Mouse (Mus musculus) urinary bladder, postnatal 4 days (tissue): ENCODE data around the gene Olfr1358.
"Not testable (repeated sequence)": the region's sequence is repeated elsewhere in the genome, so short reads cannot be mapped to it uniquely, and the experiment has no call there.

Experiments used
- DNase-seq, 2 experiments: peaks; one replicate each; pipeline ENCODE4 v3.0.0; 2021 to 2022; ENCODE audit warnings: low spot score in 2 of 2

Olfr1358 gene

DNA sequence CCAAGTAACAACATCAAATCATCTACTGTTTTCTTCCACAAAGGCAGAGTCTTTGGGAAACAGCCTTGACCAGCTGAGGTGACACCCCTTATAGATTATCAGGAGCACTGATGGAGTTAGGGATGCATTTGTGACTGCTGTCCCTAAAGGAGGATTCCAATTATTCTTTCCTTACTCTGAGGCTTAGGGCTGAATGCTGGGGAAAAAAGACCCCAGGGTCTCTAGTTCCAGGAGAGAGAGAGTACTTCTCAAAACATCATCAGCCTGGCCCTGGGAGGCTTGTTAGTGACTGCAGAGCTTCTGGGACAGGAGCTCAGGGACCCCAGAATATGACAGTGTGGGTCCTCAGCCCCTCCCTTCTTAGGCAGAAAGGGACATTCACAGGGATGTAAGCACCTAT, at the start of gene Olfr1358:
TSS of gene Olfr1358 (plus strand) at position 301 of the 400 bp plus-strand sequence.
- DNase-seq, result no peak

DNA sequence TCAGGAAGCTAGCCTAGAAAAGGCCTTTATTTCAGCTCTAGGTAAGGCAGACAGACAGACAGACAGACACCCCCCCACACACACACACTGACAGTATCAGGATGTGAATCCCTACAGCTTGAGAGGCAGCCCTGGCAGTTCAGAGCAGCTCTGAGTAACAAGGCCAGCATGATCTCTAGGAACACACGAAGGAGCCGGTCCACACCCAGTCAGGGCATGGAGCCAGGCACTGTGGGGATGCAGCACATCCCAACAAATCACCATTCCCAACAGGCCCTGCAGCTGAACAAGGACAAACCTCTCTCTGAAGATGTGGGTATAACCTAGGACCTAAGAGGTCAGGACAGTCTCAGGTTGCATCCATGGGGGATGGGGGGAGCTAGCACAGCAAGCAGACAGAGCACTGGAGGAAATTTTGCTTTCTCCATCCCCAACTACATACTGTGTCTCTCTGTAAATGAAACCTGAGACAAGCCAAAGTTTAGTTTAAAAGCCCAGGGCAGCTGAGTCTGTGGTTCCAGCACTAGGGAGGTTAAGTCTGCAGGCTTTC, 49.4 kb upstream of the Olfr1358 start:
- peak in 1 of 2 experiments; percentile 54 for DNase-seq

DNA sequence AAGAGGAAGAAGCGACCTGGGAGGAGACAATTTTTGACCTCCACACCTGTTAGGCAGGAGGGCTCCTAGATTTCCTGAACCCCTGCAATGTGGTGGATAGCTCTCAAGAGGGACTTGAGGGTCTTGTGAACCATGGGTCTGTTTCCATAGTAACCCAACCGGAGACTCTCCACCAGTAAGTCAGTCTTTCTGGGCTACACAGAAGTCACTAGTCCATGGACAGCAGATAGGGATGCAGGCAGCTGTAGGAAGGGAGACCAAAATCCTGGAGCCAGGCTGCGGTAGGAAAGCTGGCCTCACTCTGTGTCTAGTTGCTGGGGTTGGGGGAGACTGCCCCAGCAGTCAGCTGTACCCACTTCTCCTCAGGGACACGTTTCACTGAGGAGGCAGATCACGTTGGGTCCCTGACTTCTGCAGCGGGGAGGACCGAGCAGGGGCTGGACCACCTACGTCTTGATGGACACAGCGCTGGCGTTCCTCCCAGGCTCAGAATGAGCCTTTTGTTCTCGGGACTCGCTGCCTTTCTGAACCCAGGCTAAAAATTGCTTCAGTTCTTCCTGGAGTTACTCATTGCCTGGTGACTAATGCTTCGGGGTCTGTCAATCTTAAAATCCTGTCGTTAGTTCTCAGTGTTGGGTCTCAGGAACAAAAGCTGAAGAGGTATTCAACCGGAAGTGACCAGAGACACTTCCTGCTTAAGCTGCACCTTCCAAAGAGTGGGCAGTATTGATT, 46.5 kb upstream of the Olfr1358 start:
- DNase-seq, result no peak

DNA sequence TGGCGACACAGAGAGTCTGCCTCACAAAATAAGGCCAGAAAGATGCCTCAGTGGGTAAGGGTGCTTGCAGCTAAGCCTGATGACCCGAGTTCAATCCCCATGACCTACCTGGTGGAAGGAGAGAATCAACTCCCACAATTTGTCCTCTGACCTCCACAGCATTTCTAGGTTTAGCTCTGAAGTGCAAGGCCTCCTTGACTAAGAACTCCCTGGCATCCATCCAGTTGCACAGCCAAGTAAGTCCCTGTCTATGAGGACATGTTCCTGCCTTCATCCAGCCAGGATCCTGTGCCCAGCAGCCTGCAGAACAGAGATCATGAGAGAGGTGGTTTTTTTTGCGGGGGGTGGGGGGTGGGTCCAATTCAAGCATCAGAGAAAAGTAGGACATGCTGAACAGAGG, 45.2 kb upstream of the Olfr1358 start:
- no peak for DNase-seq

DNA sequence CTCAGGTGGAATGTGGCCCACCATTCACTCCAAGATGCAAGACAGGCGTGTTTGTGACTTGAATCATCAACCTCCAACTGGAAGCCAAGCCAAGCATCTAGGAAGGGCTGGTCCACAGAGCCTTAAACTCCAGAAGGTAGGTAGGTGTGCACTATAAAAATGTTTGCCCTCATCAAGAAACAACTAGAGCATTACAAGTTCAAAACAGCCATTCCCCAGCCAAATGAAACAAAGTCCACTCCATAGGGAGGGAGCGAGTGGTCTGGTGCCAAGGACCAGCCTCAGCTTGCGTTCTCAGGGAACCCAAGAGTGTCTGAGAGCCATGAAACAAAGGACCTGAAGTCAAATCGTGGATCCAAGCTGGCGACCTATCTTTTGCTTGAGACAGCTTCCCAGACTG, 43.8 kb upstream of the Olfr1358 start:
- no peak for DNase-seq

DNA sequence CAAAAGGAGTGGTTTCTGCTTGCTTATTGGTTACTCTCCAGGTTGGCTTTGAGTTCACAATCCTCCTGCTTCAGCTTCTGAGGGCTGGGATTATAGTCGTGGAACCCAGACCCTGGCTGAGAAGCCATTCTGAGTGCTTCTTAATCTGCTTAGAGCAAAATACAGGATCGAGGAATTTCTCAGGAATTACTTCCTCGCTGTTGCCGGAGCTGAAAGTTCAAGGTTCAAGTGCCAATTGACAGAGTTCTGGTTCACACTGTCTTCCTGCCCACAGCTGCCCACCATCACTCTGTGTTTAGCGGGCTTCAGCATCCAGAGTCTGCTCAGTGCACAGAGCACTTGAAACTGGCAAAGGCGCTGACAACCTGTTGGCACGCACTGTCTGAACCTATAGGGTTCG, 42.5 kb upstream of the Olfr1358 start:
- no peak for DNase-seq

DNA sequence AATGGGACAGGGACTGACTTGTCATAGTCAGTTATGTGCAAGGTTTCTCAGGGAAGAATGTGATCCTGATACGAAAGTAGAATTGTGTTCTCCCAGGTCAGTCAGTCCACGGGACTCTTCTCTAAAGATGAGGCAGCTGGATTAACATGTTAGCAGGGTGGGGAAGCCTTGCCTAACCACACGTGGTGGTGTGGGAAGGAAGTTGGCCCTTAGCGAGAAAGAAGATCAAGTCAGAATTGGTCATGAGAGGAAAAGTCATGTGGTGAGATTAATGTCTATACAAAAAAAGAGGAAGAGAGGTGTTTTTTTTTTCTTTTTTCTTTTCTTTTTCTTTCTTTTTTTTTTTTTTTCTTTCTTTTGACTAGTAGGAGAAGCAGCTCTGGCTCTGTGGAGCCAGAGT, 40.4 kb upstream of the Olfr1358 start:
- DNase-seq, result no peak

DNA sequence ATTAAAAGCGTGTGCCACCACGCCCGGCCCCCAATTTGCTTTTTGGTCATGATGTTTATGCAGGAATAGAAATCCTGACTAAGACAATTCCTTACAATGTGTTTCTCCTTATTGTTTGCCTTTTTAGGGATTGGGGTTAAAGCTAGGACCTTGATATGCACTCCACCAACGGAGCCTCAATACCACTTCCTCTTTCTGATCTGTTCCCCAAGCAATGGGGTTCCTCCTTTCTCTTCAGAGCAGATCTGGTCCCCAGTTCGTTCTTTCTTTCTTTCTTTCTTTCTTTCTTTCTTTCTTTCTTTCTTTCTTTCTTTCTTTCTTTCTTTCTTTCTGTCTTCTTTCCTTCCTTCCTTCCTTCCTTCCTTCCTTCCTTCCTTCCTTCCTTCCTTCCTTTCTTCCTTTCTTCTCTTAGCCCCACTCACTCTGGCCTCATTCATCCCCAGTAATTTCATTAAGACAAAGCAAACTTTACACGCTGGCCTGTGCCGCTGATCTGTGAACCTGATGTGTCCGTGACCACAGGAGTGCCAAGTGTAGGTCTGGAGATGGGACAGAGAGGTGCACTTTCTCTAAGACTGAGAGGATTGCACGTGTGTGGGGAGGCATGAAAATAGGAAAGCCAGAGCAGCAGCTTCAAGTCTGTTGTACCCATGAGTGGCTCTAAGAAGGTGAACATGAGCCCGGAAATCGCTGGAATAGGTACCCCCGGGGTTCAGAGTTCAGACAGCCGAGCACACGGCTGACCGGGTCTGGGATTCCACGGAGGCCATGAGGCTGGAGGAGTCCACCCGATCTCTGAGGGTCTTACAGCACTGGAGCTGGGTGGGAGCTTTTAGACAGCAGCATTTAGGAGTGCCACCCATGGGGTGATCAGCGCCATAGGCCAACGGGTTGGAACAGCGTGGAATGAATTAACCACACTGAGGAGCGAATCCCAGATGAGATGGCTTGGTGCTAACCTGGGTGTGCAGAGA, 36.0 kb upstream of the Olfr1358 start:
- DNase-seq, result no peak

DNA sequence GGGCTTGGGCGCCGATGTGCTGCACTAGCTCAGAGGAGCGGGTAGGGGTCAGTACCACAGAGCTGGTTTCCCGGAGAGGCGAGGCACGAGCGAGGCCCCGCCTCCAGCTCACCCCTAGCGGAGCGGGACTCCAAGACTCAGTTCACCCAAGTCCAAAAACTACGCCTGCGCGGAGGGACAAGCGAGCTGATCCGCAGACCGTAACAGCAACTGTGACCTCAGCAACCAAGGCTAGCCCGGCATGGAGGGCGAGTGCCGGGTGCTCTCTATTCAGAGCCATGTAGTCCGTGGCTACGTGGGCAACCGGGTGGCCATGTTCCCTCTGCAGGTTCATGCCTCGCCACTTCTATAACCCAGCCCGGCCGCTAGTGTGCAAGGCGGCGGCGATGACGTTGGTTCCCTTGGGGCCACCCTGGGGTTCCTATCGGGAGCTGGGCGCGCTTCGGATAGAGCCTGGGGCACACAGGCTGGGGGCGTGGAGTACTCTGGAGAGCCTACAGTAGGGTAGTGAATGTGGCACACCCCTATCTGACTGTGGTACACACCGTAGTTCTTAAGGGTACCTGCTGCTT, 35.2 kb upstream of the Olfr1358 start:
- peak in 1 of 2 experiments; percentile 31 for DNase-seq

DNA sequence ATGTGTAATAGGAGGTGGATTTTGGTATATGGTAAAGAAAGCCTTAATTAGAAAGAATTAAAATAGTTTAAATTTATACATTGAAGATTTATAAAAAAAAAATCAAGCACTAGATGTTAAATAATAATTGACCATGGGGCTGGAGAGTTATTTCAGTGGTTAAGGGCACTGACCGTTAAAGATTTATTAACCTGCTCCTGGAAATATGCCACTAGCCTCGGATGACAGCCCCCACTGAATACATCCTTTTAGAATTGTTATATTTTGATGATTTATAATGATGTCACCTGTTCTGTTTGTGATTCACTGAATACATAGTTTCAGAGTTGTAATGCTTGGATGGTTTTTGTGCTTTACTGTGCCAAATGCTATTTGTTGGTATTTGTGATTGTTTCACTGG, 31.9 kb upstream of the Olfr1358 start:
- DNase-seq, result not testable (repeated sequence)

DNA sequence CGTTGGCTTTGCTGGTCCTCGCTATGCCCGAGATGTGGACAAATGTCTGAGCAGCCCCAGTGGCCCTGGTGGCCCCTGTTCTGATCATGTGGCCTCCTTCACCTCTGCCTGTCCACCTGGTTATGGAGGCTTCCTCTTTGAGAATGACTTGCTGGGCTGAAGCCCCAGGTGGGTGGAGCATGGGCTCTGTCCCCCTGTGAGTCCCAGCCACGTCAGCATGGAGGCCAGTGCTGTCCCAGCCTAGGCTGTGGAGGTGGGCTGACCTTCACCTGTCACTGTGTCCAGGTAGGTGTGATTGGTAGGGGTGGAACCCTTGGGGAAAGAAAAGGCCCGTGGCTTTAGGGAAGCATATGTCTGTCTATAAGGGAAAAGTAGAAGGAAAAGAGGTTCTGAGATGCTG, 30.4 kb upstream of the Olfr1358 start:
- DNase-seq, result no peak

DNA sequence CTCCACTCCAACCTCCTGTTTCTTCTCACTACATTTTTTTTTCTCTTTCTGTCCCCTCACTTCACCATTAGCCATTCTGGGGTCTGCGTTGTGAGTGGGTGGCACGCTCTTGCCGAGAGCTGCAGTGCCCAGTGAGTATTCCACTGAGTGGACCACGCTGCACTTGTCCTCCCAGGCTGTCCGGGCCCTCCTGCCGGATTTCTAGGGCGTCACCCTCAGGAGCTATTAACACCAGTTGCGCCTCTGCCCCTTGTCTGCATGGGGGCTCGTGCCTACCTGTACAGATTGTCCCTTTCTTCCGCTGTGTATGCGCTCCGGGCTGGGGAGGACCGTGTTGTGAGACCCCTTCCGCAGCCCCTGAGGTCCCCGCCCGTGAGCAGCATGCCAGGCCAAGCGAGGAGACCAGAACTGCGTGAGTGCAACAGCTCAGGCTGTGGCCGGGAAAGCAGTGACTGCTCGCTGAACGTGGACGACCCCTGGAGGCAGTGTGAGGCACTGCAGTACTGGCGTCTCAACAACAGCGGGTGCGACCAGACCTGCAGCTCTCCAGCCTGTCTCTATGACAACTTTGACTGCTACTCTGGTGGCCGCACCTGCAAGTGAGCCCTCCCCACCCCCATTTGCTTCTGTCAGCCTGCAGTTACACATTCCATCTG, 29.7 kb upstream of the Olfr1358 start:
- peak; percentile 65 to 88 for DNase-seq

DNA sequence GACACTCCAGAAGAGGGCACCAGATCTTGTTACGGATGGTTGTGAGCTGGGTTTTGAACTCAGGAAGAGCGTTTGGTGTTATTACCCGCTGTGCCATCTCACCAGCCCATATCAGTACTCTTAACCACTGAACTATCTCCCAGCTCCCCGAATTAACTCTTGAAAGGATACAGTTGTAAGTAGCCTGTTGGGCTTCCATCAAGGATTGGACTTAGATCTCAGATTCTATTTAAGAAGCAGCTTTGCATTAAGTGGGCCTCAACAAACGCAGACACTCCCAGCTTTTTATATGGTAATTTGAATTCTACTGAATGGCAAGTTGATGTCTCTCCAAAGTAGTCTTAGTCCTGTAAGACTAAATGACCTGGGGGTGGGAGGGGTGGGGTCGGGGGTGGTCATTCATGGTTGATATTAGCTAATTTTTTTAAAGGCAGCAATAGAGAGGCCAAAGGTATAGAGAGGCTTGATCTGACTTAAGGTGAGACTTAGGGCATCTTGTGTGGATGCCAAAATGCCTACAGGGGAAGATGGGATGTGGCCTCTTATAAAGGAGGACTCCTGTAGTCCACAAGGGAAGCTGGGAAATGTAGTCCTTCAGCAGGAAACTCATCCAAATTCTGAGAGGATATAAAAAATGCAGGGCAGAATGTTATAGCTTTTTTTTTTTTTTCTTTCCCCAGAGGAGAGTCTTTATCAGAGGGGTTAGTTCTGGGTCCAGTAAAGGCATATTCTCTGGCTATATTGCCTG, 14.1 kb upstream of the Olfr1358 start:
- DNase-seq, result no peak

DNA sequence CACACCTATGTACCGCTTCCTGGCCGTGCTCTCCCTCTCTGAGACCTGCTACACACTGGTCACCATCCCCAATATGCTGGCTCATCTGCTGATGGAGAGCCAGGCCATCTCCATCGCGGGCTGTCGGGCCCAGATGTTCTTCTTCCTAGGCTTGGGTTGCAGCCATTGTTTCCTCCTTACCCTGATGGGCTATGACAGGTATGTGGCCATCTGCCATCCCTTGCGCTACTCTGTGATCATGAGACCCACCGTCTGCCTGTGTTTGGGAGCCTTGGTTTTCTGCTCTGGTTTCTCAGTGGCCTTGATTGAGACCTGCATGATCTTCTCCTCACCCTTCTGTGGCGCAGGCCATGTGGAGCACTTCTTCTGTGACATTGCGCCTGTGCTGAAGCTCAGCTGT, 2.6 kb downstream of the Olfr1358 start:
- no peak for DNase-seq

DNA sequence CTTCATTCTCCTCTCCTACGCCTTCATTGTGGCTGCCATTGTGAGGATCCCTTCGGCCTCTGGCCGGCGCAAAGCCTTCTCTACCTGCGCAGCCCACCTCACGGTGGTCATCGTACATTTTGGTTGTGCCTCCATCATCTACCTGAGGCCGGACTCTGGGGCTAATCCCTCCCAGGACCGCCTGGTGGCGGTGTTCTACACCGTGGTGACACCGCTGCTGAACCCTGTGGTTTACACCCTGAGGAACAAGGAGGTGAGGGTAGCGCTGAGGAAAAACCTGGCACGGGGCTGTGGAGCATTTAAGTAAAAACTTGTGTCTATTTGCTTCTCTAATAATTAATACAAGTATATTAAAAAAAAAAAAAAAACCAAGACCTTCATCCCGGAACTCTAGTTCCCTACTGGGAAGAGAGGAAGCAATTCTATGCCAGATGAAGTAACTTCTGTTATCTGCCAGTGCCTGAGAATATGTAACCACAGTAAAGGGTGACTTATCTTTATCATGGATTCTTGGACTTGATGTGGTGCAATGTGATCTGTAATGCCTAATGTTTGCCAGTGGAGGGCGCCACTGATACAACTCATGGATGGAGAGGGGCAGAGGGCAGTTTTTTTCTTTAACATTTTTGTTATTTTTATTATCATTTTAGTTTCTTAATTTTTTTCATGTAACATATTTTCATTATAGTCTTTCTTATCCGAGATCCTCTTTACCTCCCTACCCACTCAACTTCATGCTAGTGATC, 3.2 kb downstream of the Olfr1358 start:
- no peak for DNase-seq

DNA sequence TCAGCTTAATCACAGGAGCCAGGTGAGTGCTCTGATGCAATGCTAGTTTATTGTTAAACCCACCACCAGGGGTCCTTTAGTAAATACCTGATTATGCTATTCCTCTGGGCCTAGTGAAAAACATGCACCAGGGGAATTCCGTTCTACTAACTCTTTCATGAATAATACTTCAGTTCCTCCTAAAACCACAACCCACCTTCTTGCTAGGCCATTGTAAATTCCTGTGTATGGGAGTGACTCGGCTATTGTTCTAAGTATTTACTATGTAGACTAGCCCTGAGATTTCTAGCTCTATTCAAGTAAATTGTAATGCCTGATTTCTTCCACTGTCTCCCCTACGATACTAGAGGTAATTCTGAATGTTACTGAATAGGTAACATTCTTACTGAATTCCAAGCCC, 7.8 kb downstream of the Olfr1358 start:
- not testable (repeated sequence) for DNase-seq

DNA sequence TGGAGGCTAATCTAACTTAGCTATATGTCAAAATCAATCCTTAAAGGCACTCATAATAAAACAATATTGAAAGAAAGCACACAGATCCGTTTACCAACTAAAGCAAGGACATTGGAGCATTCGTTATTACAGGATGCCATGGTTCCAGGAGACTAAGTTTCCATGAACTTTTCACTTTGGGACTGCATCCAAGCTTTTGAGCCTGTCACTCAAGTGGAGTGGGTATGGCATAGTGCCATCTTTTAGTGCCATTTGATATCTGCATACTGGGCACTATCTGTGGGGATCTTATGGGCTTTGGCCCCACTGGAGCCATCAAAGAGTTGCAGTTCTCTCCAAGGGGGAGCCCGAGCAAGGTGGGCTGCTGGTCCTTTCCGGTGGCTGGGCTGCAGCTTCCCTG, 8.3 kb downstream of the Olfr1358 start:
- no peak for DNase-seq

DNA sequence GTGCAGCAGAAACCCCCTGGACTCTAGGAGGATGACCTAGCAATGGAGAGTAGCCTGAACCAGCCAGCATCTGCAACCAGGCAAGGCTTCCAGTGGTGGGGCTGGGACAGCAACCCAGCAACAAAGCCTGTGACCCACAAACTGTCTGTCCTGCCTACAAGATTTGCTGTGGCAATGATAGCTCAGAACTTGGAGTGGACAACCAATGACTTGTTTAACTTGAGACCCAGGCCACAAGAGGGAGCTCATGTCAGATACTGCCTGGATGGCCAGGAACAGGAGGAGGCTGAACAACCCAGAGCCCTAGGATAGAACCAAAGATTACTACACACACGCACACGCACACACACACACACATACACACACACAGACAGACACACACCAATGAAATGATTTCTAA, 23.7 kb downstream of the Olfr1358 start:
- no peak for DNase-seq

DNA sequence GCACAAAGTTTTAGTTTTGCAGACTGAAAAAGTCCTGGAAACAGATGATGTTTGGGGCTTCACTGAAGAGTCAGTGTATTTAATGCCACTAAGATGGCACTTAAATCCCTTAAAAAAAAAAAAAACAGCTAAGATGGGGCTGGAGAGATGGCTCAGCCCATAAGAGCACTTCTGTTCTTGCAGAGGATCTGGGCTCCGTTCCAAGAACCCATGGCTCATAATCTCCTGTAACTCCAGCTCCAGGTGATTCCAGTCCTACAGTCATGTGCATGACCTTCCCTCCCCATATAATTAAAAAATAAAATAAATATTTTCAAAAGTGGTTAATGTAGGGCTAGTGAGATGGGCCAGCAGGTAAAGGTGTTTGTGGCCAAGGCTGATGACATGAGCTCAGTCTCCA, 47.8 kb downstream of the Olfr1358 start:
- peak in 1 of 2 experiments; percentile 47 for DNase-seq

DNA sequence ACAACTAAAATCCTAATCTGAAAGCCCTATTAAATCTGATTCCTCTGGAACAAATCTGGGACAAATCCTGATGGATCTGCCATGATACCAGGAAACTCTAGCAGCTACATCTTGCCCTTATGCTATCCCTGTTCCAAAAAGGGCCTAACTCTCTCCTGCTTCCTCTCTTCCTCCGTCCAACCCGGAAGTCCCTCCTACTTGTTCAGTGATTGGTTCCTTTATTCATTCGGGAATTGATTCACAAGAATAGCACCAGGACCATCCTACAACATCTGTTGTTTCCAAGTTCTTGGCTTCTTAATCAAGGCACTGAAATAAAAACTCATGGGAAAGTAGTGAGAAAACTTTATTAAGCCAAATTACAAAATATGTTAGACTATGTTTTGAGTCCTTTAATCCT, 52.0 kb downstream of the Olfr1358 start:
- no peak for DNase-seq
